Mouse (Mus musculus): Measurements from ENCODE around the gene Cd151. TPM values are rescaled to one million over a fixed set of nuclear protein-coding genes. Genes with fewer than 3 reads are reported as not detected.

Cd151 gene
- total and polyA plus RNA-seq, 3 experiments = 272 to 395 (median 334) TPM

DNA sequence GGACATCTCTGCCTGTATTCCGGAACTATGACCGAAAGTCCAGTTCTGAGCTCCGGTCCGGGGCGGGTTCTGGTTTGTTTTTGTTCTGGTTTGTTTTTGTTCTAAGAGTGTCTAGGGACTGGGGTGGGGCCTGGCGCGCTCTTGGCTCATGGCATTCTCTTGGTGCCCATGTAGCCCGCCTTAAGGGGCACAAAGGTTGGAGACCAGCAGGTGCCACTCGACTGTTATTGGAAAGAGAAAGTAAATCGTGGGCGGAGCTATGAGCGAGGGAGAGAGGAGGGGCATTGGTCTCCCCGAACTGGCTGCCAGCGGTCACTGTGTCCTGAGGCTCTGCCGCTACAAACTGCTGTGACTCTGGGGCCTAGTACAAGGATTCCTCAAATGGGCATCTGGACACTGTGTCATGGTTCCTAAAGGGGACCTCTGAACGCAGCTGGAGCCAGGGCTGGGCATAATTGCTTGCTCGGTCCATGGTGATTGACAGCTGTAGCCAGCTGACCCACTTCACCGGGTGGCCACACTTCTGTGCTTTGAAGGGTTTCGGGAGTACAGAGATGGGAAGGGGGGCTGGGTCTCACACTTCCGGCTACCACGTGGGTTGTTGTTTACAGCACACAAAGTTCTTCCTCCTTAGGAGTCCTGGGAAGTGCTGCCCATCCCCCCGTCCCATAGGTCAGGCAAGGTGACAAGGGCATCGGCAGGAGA, 11.4 kb upstream of the Cd151 start:
- peaks cover 5% of the 10 kb centered on the region; the same call in 1 of the 2 replicates for H3K36me3 ChIP-seq (ENCODE audit: control insufficient read depth, insufficient read depth, low read length)
- H3K79me2 ChIP-seq (replicated peaks; ENCODE audit: control insufficient read depth, insufficient read depth, low read length) = no peaks in the 10 kb centered on the region
- peak overlapping the region; percentile 100 for H3K4me3 ChIP-seq
- H3K27me3 ChIP-seq (ENCODE audit: control insufficient read depth, insufficient read depth, low read length) = no peaks in the 10 kb centered on the region
- H3K27ac ChIP-seq = peak overlapping the region; percentile 100
- TF ChIP-seq POLR2A (IDR thresholded peaks at IDR 0.05; ENCODE audit: insufficient read depth, low read depth, low read length) (peak; percentile 75), CTCF (IDR thresholded peaks at IDR 0.05) (no peak), EP300 (IDR thresholded peaks at IDR 0.05; ENCODE audit: insufficient read depth, low read depth, low read length) (peak; percentile 98)
- under 1% methylated on average over 23 of the region's 23 CpGs for WGBS
- intact Hi-C loops (cut with DNase I) = no loop called here
- peak; percentile 86 to 89 for DNase-seq
- peaks cover 22% of the 10 kb centered on the region for H3K4me1 ChIP-seq (ENCODE audit: control insufficient read depth, insufficient read depth, low read length)
- H3K9ac ChIP-seq (ENCODE audit: low read depth, low read length) = peak overlapping the region; percentile 97

DNA sequence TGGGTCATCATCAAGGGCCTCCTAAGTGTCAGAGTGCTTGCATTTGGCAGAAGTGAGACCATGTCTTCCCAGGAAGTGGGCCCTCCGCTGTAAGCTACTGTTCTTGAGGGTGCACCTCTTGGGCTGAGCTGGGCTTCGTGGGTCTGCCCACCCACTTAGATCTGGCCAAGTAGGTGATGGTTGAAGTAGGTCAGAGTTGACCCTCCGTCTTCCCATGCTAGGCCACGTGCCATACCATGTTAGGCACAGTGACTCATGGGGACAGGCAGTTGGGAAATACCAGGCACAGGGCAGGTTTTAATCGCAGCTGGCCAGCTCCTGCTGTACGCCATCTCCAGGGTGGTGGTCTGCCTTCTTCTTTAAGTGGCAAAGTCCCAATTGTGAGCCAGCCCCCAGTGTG, 10.5 kb upstream of the Cd151 start:
- H3K36me3 ChIP-seq (ENCODE audit: control insufficient read depth, insufficient read depth, low read length) = peaks cover 5% of the 10 kb centered on the region; the same call in 1 of the 2 replicates
- peak overlapping the region; percentile 100 for H3K4me3 ChIP-seq
- H3K79me2 ChIP-seq (replicated peaks; ENCODE audit: control insufficient read depth, insufficient read depth, low read length) = no peaks in the 10 kb centered on the region
- 37% methylated on average over 6 of the region's 6 CpGs for WGBS
- H3K27me3 ChIP-seq (ENCODE audit: control insufficient read depth, insufficient read depth, low read length) = no peaks in the 10 kb centered on the region
- TF ChIP-seq EP300 (IDR thresholded peaks at IDR 0.05; ENCODE audit: insufficient read depth, low read depth, low read length) = peak; percentile 79; the same call in 1 of the 2 replicates
- TF ChIP-seq POLR2A (IDR thresholded peaks at IDR 0.05; ENCODE audit: insufficient read depth, low read depth, low read length) = peak; percentile 19; the same call in 1 of the 2 replicates
- TF ChIP-seq CTCF (IDR thresholded peaks at IDR 0.05) = no peak
- peaks cover 23% of the 10 kb centered on the region for H3K4me1 ChIP-seq (ENCODE audit: control insufficient read depth, insufficient read depth, low read length)
- peak overlapping the region; percentile 97; the same call in 1 of the 2 replicates for H3K9ac ChIP-seq (ENCODE audit: low read depth, low read length)
- peak; percentile 56 to 76 for DNase-seq
- intact Hi-C loops (cut with DNase I) = no loop called here
- peak overlapping the region; percentile 100 for H3K27ac ChIP-seq

DNA sequence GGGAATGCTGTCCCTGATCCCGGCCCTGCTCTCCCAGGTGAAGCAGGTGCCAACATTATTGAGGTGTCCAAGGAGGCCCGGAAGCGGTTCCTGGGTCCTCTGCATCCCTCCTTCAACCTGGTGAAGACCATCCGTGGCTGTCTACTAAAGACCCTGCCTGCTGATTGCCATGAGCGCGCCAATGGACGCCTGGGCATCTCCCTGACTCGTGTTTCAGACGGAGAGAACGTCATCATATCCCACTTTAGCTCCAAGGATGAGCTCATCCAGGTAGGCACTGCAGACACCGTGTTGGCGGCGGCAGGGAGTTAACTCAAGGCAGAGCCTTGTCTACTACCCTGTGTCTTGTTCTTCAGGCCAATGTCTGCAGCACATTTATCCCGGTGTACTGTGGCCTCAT, 10.0 kb upstream of the Cd151 start:
- DNase-seq = peak in 1 of 2 experiments; percentile 20
- Histone ChIP-seq H3K27ac (peak overlapping the region; percentile 100), H3K36me3 (ENCODE audit: control insufficient read depth, insufficient read depth, low read length) (peaks cover 5% of the 10 kb centered on the region; the same call in 1 of the 2 replicates), H3K27me3 (ENCODE audit: control insufficient read depth, insufficient read depth, low read length) (no peaks in the 10 kb centered on the region), H3K79me2 (replicated peaks; ENCODE audit: control insufficient read depth, insufficient read depth, low read length) (no peaks in the 10 kb centered on the region), H3K4me3 (peak overlapping the region; percentile 100; the same call in 1 of the 2 replicates), H3K4me1 (ENCODE audit: control insufficient read depth, insufficient read depth, low read length) (peaks cover 24% of the 10 kb centered on the region), H3K9ac (ENCODE audit: low read depth, low read length) (no peak overlapping the region; the same call in 1 of the 2 replicates)
- WGBS = 85% methylated on average over 14 of the region's 14 CpGs
- no peak for TF ChIP-seq POLR2A (IDR thresholded peaks at IDR 0.05; ENCODE audit: insufficient read depth, low read depth, low read length)
- no peak for TF ChIP-seq EP300 (IDR thresholded peaks at IDR 0.05; ENCODE audit: insufficient read depth, low read depth, low read length)
- no peak for TF ChIP-seq CTCF (IDR thresholded peaks at IDR 0.05)
- intact Hi-C loops (cut with DNase I) = no loop called here

DNA sequence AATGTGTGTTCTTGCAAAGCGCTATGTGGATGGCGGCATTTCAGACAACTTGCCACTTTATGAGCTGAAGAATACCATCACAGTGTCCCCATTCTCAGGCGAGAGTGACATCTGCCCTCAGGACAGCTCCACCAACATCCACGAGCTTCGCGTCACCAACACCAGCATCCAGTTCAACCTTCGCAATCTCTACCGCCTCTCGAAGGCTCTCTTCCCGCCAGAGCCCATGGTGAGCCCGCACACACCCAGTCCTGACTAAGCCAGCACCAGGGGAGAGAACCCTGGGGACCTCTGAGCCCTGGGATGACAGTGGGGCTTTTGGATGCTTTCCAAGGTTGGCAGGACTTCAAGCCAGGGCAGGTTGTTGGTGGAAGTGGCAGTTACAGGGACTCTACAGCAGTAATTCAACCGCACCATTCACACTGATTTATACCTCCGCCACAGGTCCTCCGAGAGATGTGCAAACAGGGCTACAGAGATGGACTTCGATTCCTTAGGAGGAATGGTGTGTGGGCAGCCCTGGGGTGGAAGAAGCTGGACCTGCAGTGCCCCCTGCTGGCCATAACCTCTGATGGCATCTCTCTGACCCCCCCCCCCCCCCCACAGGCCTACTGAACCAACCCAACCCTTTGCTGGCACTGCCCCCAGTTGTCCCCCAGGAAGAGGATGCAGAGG, 9.1 kb upstream of the Cd151 start:
- DNase-seq = peak; percentile 62 to 74
- no peak overlapping the region; the same call in 1 of the 2 replicates for H3K9ac ChIP-seq (ENCODE audit: low read depth, low read length)
- peaks cover 26% of the 10 kb centered on the region for H3K4me1 ChIP-seq (ENCODE audit: control insufficient read depth, insufficient read depth, low read length)
- no peaks in the 10 kb centered on the region for H3K27me3 ChIP-seq (ENCODE audit: control insufficient read depth, insufficient read depth, low read length)
- intact Hi-C loops (cut with DNase I) = no loop called here
- H3K27ac ChIP-seq = peak overlapping the region; percentile 10; the same call in 1 of the 2 replicates
- H3K79me2 ChIP-seq (replicated peaks; ENCODE audit: control insufficient read depth, insufficient read depth, low read length) = no peaks in the 10 kb centered on the region
- TF ChIP-seq POLR2A (IDR thresholded peaks at IDR 0.05; ENCODE audit: insufficient read depth, low read depth, low read length) (0 out of 2 replicates have a peak, but pooled peaks have one; percentile 22), CTCF (IDR thresholded peaks at IDR 0.05) (peak; percentile 75), EP300 (IDR thresholded peaks at IDR 0.05; ENCODE audit: insufficient read depth, low read depth, low read length) (0 out of 2 replicates have a peak, but pooled peaks have one; percentile 37)
- peaks cover 5% of the 10 kb centered on the region; the same call in 1 of the 2 replicates for H3K36me3 ChIP-seq (ENCODE audit: control insufficient read depth, insufficient read depth, low read length)
- WGBS = 72% methylated on average over 15 of the region's 15 CpGs
- no peak overlapping the region for H3K4me3 ChIP-seq

DNA sequence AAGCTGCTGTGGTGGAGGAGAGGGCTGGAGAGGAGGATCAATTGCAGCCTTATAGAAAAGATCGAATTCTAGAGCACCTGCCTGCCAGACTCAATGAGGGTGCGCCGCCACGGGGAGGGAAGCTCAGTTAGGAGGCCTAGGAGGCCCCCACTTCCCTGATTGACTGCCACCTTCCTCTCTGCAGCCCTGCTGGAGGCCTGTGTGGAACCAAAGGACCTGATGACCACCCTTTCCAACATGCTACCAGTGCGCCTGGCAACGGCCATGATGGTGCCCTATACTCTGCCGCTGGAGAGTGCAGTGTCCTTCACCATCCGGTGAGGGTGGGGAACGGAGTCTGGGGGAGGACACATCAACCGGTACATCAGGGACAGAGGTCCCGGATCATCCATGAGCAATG, 8.5 kb upstream of the Cd151 start:
- no peaks in the 10 kb centered on the region for H3K79me2 ChIP-seq (replicated peaks; ENCODE audit: control insufficient read depth, insufficient read depth, low read length)
- no peak overlapping the region for H3K4me3 ChIP-seq
- peaks cover 26% of the 10 kb centered on the region for H3K4me1 ChIP-seq (ENCODE audit: control insufficient read depth, insufficient read depth, low read length)
- H3K36me3 ChIP-seq (ENCODE audit: control insufficient read depth, insufficient read depth, low read length) = peaks cover 5% of the 10 kb centered on the region; the same call in 1 of the 2 replicates
- no peak overlapping the region for H3K9ac ChIP-seq (ENCODE audit: low read depth, low read length)
- intact Hi-C loops (cut with DNase I) = no loop called here
- whole genome bisulfite sequencing = 85% methylated on average over 11 of the region's 11 CpGs
- peak; percentile 35; the same call in 1 of the 2 replicates for TF ChIP-seq CTCF (IDR thresholded peaks at IDR 0.05)
- no peak for TF ChIP-seq POLR2A (IDR thresholded peaks at IDR 0.05; ENCODE audit: insufficient read depth, low read depth, low read length)
- TF ChIP-seq EP300 (IDR thresholded peaks at IDR 0.05; ENCODE audit: insufficient read depth, low read depth, low read length) = no peak
- DNase-seq = peak in 1 of 2 experiments; percentile 14
- peak overlapping the region; percentile 9 for H3K27ac ChIP-seq
- no peaks in the 10 kb centered on the region for H3K27me3 ChIP-seq (ENCODE audit: control insufficient read depth, insufficient read depth, low read length)

Measured in heart, adult 2 months (tissue).